In genomic region chr10:25884512-25884911, GRCm38 (mm10) we compare ENCODE assay signal across 19 mouse cellular contexts.
DNase-seq lines count a peak whose midpoint lies in the region; ATAC-seq and TF ChIP-seq lines count a peak whose summit lies in the region.
"Had no signal": no experiment of that assay in that cellular context is flagged by ENCODE, and none has a peak within 500 bp of the region (broad histone marks: within the 10 kb centered on the region; RNA-seq: fewer than 3 reads in every experiment).

No protein-coding gene starts in this region.

- 79% methylated on average over 2 of the region's 2 CpGs for WGBS in forebrain, embryonic 14.5 days
- WGBS in forebrain, embryonic 10.5 days: 90% methylated on average over 2 of the region's 2 CpGs
- WGBS in midbrain, embryonic 11.5 days: 92% methylated on average over 2 of the region's 2 CpGs
- 95% methylated on average over 2 of the region's 2 CpGs for whole genome bisulfite sequencing in midbrain, embryonic 15.5 days
- WGBS in forebrain, postnatal 0 days: 50% methylated on average over 2 of the region's 2 CpGs

- H3K9me3 ChIP-seq in forebrain, embryonic 14.5 days (replicated peaks; ENCODE audit: control insufficient read depth, low read length): no peaks in the 10 kb centered on the region
- H3K9me3 ChIP-seq in forebrain, embryonic 10.5 days: no peaks in the 10 kb centered on the region
- no peaks in the 10 kb centered on the region for H3K9me3 ChIP-seq in midbrain, embryonic 11.5 days (ENCODE audit: control insufficient read depth, low read length)
- no peaks in the 10 kb centered on the region for H3K9me3 ChIP-seq in midbrain, embryonic 15.5 days
- H3K9me3 ChIP-seq in forebrain, postnatal 0 days (ENCODE audit: low read length): no peaks in the 10 kb centered on the region
- H3K9me3 ChIP-seq: embryonic facial prominence, embryonic 13.5 days; embryonic facial prominence, embryonic 15.5 days had no signal

- H3K9ac ChIP-seq in forebrain, embryonic 14.5 days (ENCODE audit: low read length): no peak overlapping the region
- no peak overlapping the region for H3K9ac ChIP-seq in midbrain, embryonic 11.5 days (ENCODE audit: low read length)
- no peak overlapping the region for H3K9ac ChIP-seq in midbrain, embryonic 15.5 days
- no peak overlapping the region for H3K9ac ChIP-seq in forebrain, postnatal 0 days
- H3K9ac ChIP-seq: embryonic facial prominence, embryonic 13.5 days; embryonic facial prominence, embryonic 15.5 days had no signal

- no peaks in the 10 kb centered on the region for H3K27me3 ChIP-seq in forebrain, embryonic 14.5 days (replicated peaks; ENCODE audit: control insufficient read depth, insufficient read depth, low read length)
- no peaks in the 10 kb centered on the region for H3K27me3 ChIP-seq in forebrain, embryonic 10.5 days (ENCODE audit: poor library complexity, severe bottlenecking)
- no peaks in the 10 kb centered on the region for H3K27me3 ChIP-seq in midbrain, embryonic 11.5 days (ENCODE audit: control insufficient read depth, insufficient read depth, low read length)
- H3K27me3 ChIP-seq in midbrain, embryonic 15.5 days (replicated peaks): no peaks in the 10 kb centered on the region
- no peaks in the 10 kb centered on the region for H3K27me3 ChIP-seq in forebrain, postnatal 0 days (ENCODE audit: insufficient read depth, low read length)
- H3K27me3 ChIP-seq: embryonic facial prominence, embryonic 13.5 days; embryonic facial prominence, embryonic 15.5 days had no signal

- no peak for TF ChIP-seq CTCF in forebrain, postnatal 0 days (IDR thresholded peaks at IDR 0.05; ENCODE audit: low read depth)

- H3K27ac ChIP-seq in forebrain, embryonic 14.5 days (ENCODE audit: low read depth, low read length): no peak overlapping the region
- no peak overlapping the region for H3K27ac ChIP-seq in forebrain, embryonic 10.5 days
- H3K27ac ChIP-seq in midbrain, embryonic 11.5 days (ENCODE audit: low read depth, low read length): no peak overlapping the region
- no peak overlapping the region for H3K27ac ChIP-seq in midbrain, embryonic 15.5 days
- H3K27ac ChIP-seq in forebrain, postnatal 0 days (ENCODE audit: low read depth, low read length): no peak overlapping the region
- H3K27ac ChIP-seq: embryonic facial prominence, embryonic 13.5 days; embryonic facial prominence, embryonic 15.5 days had no signal

- H3K4me3 ChIP-seq in forebrain, embryonic 14.5 days (ENCODE audit: low read depth, low read length): no peak overlapping the region
- no peak overlapping the region for H3K4me3 ChIP-seq in forebrain, embryonic 10.5 days
- H3K4me3 ChIP-seq in midbrain, embryonic 11.5 days (ENCODE audit: low read depth, low read length): no peak overlapping the region
- no peak overlapping the region for H3K4me3 ChIP-seq in midbrain, embryonic 15.5 days
- H3K4me3 ChIP-seq in forebrain, postnatal 0 days (ENCODE audit: low read depth, low read length): no peak overlapping the region
- H3K4me3 ChIP-seq: embryonic facial prominence, embryonic 13.5 days; embryonic facial prominence, embryonic 15.5 days; erythroblast, embryonic 14.5 days had no signal

- H3K4me2 ChIP-seq in forebrain, embryonic 14.5 days (ENCODE audit: low read length): no peak overlapping the region
- no peak overlapping the region for H3K4me2 ChIP-seq in midbrain, embryonic 11.5 days
- H3K4me2 ChIP-seq in midbrain, embryonic 15.5 days: no peak overlapping the region
- H3K4me2 ChIP-seq in forebrain, postnatal 0 days (ENCODE audit: low read depth): no peak overlapping the region
- H3K4me2 ChIP-seq: embryonic facial prominence, embryonic 13.5 days; embryonic facial prominence, embryonic 15.5 days had no signal

- DNase-seq in forebrain, embryonic 14.5 days (ENCODE audit: low spot score): peak; percentile 20
- DNase-seq in forebrain, embryonic 10.5 days (ENCODE audit: extremely low spot score, low spot score): no peak
- peak; percentile 68 for DNase-seq in midbrain, embryonic 11.5 days (ENCODE audit: low spot score, missing footprints)
- DNase-seq in forebrain, postnatal 0 days: no peak
- DNase-seq in frontal cortex, postnatal 25 days (ENCODE audit: low spot score in 2 of 2): no peak
- DNase-seq: adrenal gland, adult 2 months; adrenal gland, postnatal 10 days; adrenal gland, postnatal 25 days; cerebellum, adult 11 months; cerebellum, adult 18-20 months; cerebellum, adult 8-10 months; cerebellum, adult 9-11 months; cerebellum, postnatal 14 days; cerebellum, postnatal 36 days; embryo, embryonic 11 days had no signal

- no peaks in the 10 kb centered on the region for H3K36me3 ChIP-seq in forebrain, embryonic 14.5 days (ENCODE audit: control insufficient read depth, insufficient read depth, low read length)
- no peaks in the 10 kb centered on the region for H3K36me3 ChIP-seq in forebrain, embryonic 10.5 days (replicated peaks)
- H3K36me3 ChIP-seq in midbrain, embryonic 11.5 days (ENCODE audit: control insufficient read depth, insufficient read depth, low read length): no peaks in the 10 kb centered on the region
- no peaks in the 10 kb centered on the region for H3K36me3 ChIP-seq in midbrain, embryonic 15.5 days (replicated peaks)
- no peaks in the 10 kb centered on the region for H3K36me3 ChIP-seq in forebrain, postnatal 0 days (ENCODE audit: insufficient read depth)
- H3K36me3 ChIP-seq: embryonic facial prominence, embryonic 13.5 days; embryonic facial prominence, embryonic 15.5 days had no signal

- ATAC-seq in forebrain, embryonic 14.5 days: no peak
- ATAC-seq in midbrain, embryonic 11.5 days (ENCODE audit: low FRiP score): no peak
- no peak for ATAC-seq in midbrain, embryonic 15.5 days (replicated peaks)
- peak; percentile 29; the same call in 1 of the 2 replicates for ATAC-seq in forebrain, postnatal 0 days

- H3K4me1 ChIP-seq in forebrain, embryonic 14.5 days (ENCODE audit: control insufficient read depth, insufficient read depth, low read length): no peaks in the 10 kb centered on the region
- no peaks in the 10 kb centered on the region for H3K4me1 ChIP-seq in forebrain, embryonic 10.5 days
- no peaks in the 10 kb centered on the region for H3K4me1 ChIP-seq in midbrain, embryonic 11.5 days (ENCODE audit: control insufficient read depth, insufficient read depth, low read length)
- no peaks in the 10 kb centered on the region for H3K4me1 ChIP-seq in midbrain, embryonic 15.5 days
- no peaks in the 10 kb centered on the region for H3K4me1 ChIP-seq in forebrain, postnatal 0 days (ENCODE audit: insufficient read depth)
- H3K4me1 ChIP-seq: embryonic facial prominence, embryonic 15.5 days had no signal

Comparison
In these comparisons a context has a peak if more than half of its experiments do, and no peak if none do; other contexts are left out.
1. DNase-seq: peak in forebrain, embryonic 14.5 days (single experiment) and midbrain, embryonic 11.5 days (single experiment); none in forebrain, embryonic 10.5 days (single experiment), forebrain, postnatal 0 days (single experiment) and frontal cortex, postnatal 25 days (0 of 2).